Mouse (Mus musculus): ENCODE data around the gene Stum. TPM values are rescaled to one million over a fixed set of nuclear protein-coding genes. Genes with fewer than 3 reads are reported as not detected.

Stum gene
- polyA plus RNA-seq, 1 experiment from 2014 or later: 0.07 TPM

- Histone ChIP-seq H3K9ac (replicated peaks; ENCODE audit: low read depth) (peak overlapping the region; percentile 62), H3K27me3 (replicated peaks; ENCODE audit: insufficient read depth, low read length) (no peaks in the 10 kb centered on the region), H3K27ac (ENCODE audit: low read length) (peak overlapping the region; percentile 95), H3K9me3 (ENCODE audit: low read length) (no peaks in the 10 kb centered on the region), H3K4me1 (ENCODE audit: insufficient read depth, low read depth, low read length) (peaks cover 29% of the 10 kb centered on the region; the same call in 1 of the 2 replicates), H3K4me2 (replicated peaks; ENCODE audit: low read depth, low read length) (peak overlapping the region; percentile 59), H3K36me3 (ENCODE audit: insufficient read depth, low read length) (no peaks in the 10 kb centered on the region), H3K4me3 (ENCODE audit: low read depth, low read length) (peak overlapping the region; percentile 29)
- DNase-seq (ENCODE audit: low spot score) (peak; percentile 100), ATAC-seq (peak; percentile 94)
- 4% methylated on average over 27 of the region's 27 CpGs for WGBS
- TF ChIP-seq CTCF (IDR thresholded peaks at IDR 0.05): peak; percentile 93
- peak; percentile 90 for TF ChIP-seq EP300 (IDR thresholded peaks at IDR 0.05)
Measured at GRCm38 (mm10) chr1:180386951-180387749, 96.2 kb downstream of the Stum start.

GRCm38 (mm10) chr1:180385308-180385707 lies 98.0 kb downstream of the Stum start:
- DNase-seq (ENCODE audit: low spot score): peak; percentile 71
- H3K36me3 ChIP-seq (ENCODE audit: insufficient read depth, low read length): no peaks in the 10 kb centered on the region
- 44% methylated on average over 6 of the region's 6 CpGs for WGBS
- H3K27me3 ChIP-seq (replicated peaks; ENCODE audit: insufficient read depth, low read length): no peaks in the 10 kb centered on the region
- peak overlapping the region; percentile 95 for H3K27ac ChIP-seq (ENCODE audit: low read length)
- no peak for ATAC-seq
- H3K9ac ChIP-seq (replicated peaks; ENCODE audit: low read depth): no peak overlapping the region
- H3K4me3 ChIP-seq (ENCODE audit: low read depth, low read length): no peak overlapping the region
- peaks cover 18% of the 10 kb centered on the region; the same call in 1 of the 2 replicates for H3K4me1 ChIP-seq (ENCODE audit: insufficient read depth, low read depth, low read length)
- TF ChIP-seq EP300 (IDR thresholded peaks at IDR 0.05) (no peak), CTCF (IDR thresholded peaks at IDR 0.05) (no peak)
- H3K9me3 ChIP-seq (ENCODE audit: low read length): no peaks in the 10 kb centered on the region
- no peak overlapping the region for H3K4me2 ChIP-seq (replicated peaks; ENCODE audit: low read depth, low read length)

GRCm38 (mm10) chr1:180384486-180384885 lies 98.8 kb downstream of the Stum start:
- peak; percentile 81 for DNase-seq (ENCODE audit: low spot score)
- H3K9me3 ChIP-seq (ENCODE audit: low read length): no peaks in the 10 kb centered on the region
- WGBS: 52% methylated on average over 10 of the region's 10 CpGs
- H3K4me3 ChIP-seq (ENCODE audit: low read depth, low read length): no peak overlapping the region
- peak; percentile 35 for ATAC-seq
- H3K27ac ChIP-seq (ENCODE audit: low read length): peak overlapping the region; percentile 95
- TF ChIP-seq EP300 (IDR thresholded peaks at IDR 0.05): peak; percentile 56; the same call in 1 of the 2 replicates
- no peak for TF ChIP-seq CTCF (IDR thresholded peaks at IDR 0.05)
- no peaks in the 10 kb centered on the region for H3K27me3 ChIP-seq (replicated peaks; ENCODE audit: insufficient read depth, low read length)
- peaks cover 16% of the 10 kb centered on the region; the same call in 1 of the 2 replicates for H3K4me1 ChIP-seq (ENCODE audit: insufficient read depth, low read depth, low read length)
- H3K9ac ChIP-seq (replicated peaks; ENCODE audit: low read depth): no peak overlapping the region
- no peak overlapping the region for H3K4me2 ChIP-seq (replicated peaks; ENCODE audit: low read depth, low read length)
- H3K36me3 ChIP-seq (ENCODE audit: insufficient read depth, low read length): no peaks in the 10 kb centered on the region

GRCm38 (mm10) chr1:180383884-180384283 lies 99.4 kb downstream of the Stum start:
- peaks cover 13% of the 10 kb centered on the region; the same call in 1 of the 2 replicates for H3K4me1 ChIP-seq (ENCODE audit: insufficient read depth, low read depth, low read length)
- TF ChIP-seq EP300 (IDR thresholded peaks at IDR 0.05) (no peak), CTCF (IDR thresholded peaks at IDR 0.05) (no peak)
- H3K27me3 ChIP-seq (replicated peaks; ENCODE audit: insufficient read depth, low read length): no peaks in the 10 kb centered on the region
- H3K9me3 ChIP-seq (ENCODE audit: low read length): no peaks in the 10 kb centered on the region
- H3K4me3 ChIP-seq (ENCODE audit: low read depth, low read length): no peak overlapping the region
- H3K27ac ChIP-seq (ENCODE audit: low read length): peak overlapping the region; percentile 95
- H3K4me2 ChIP-seq (replicated peaks; ENCODE audit: low read depth, low read length): no peak overlapping the region
- H3K9ac ChIP-seq (replicated peaks; ENCODE audit: low read depth): no peak overlapping the region
- WGBS: 93% methylated on average over 8 of the region's 8 CpGs
- H3K36me3 ChIP-seq (ENCODE audit: insufficient read depth, low read length): no peaks in the 10 kb centered on the region
- DNase-seq (ENCODE audit: low spot score) (no peak), ATAC-seq (no peak)

Other genes starting within 250 kb of the Stum start
- gene Psen2, start 220.1 kb downstream of the Stum start, polyA plus RNA-seq (2015; fragmentation: Nextera tagmentation; extraction: Ambion mirVana): 25.1 and 26.4 TPM in 2 replicates
- gene Itpkb, start 153.0 kb downstream of the Stum start, polyA plus RNA-seq (2015; fragmentation: Nextera tagmentation; extraction: Ambion mirVana): 8.4 and 11.9 TPM in 2 replicates
- gene Parp1, start 85.4 kb upstream of the Stum start, polyA plus RNA-seq (2015; fragmentation: Nextera tagmentation; extraction: Ambion mirVana): 21.0 and 23.1 TPM in 2 replicates
- 5.6 TPM in 2 replicates for gene Lin9, start 157.6 kb upstream of the Stum start, polyA plus RNA-seq (2015; fragmentation: Nextera tagmentation; extraction: Ambion mirVana)
- not detected in 2 replicates for gene Mixl1, start 213.5 kb upstream of the Stum start, polyA plus RNA-seq (2015; fragmentation: Nextera tagmentation; extraction: Ambion mirVana)
- gene Acbd3, start 242.5 kb upstream of the Stum start, polyA plus RNA-seq (2015; fragmentation: Nextera tagmentation; extraction: Ambion mirVana): 17.0 and 18.5 TPM in 2 replicates